Mouse (Mus musculus) megakaryocyte-erythroid progenitor cell, adult 5 weeks (primary cell): ENCODE results near the gene Ms4a4a. TPM values are rescaled to one million over a fixed set of nuclear protein-coding genes. Genes with fewer than 3 reads are reported as not detected.

Experiments used
- polyA plus RNA-seq: library from polyadenylated mRNA; stranded (reverse); fragments of >175 nt; gene quantifications from 2 replicates; pipeline ENCODE4 v1.2.3, GENCODE M21; 2012

The Ms4a4a gene
- polyA plus RNA-seq, result 0.11 TPM in 1 of 2 replicates, not detected in the other

DNA sequence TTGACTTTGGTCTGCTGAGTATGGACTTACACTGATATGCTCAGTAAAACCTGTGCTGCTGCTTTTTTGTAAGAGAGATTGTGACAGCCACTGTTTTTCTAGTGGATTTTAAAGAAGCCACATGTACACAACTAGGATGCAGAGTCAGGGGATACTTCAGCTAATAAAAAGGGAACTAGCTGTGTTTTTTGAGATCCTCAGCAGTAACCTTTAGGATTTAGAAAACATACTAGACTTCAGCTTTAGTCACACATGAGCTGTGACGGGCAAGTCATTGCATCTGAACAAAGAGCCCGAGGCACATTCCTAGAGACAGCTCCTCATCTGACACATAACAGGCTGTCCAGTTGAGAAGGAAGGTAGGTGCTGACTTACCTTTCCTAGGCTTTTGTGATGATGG is at the start of gene Ms4a4a:
Gene Ms4a4a (plus strand): TSS at position 251 of the 400 bp plus-strand sequence.

DNA sequence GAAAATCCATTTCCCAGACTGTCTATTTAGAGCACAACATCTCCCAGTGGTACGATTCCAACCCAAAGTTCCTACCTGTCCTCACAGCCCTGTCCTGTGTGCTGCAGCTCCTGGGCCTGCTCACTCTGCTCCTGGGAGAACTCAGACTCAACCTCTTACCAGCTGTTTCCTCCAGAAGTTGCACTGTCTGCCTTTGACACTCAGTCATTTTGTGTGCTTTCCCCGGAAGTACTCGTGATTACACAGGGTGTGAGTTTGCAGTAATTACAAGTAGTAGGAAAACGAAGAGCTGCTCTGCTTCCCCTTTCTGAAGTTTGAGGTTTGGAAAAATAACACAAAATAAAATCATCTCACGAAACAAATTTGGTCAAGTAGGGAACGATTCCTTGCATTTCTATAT is 39.4 kb upstream of the Ms4a4a start, which contains the start of gene Ms4a7:
Gene Ms4a7 (minus strand): TSS at position 215 of the 400 bp plus-strand sequence.

GRCm38 (mm10) chr19:11404527-11404926 is 29.2 kb downstream of the Ms4a4a start, which contains the start of gene Ms4a4c:
TSS of gene Ms4a4c (plus strand) at chr19:11404770.

Other genes with a start within 250 kb of the Ms4a4a start
- gene 1700017D01Rik, start 244.6 kb upstream of the Ms4a4a start, polyA plus RNA-seq, result not detected in 2 replicates
- not detected in 2 replicates for gene 1700025F22Rik, start 210.2 kb upstream of the Ms4a4a start, polyA plus RNA-seq
- gene Ms4a13, start 178.8 kb upstream of the Ms4a4a start, polyA plus RNA-seq, result not detected in 2 replicates
- not detected in 2 replicates for gene Ms4a12, start 143.1 kb upstream of the Ms4a4a start, polyA plus RNA-seq
- gene Ms4a1, start 109.3 kb upstream of the Ms4a4a start, polyA plus RNA-seq, result 0.12 TPM in 1 of 2 replicates, not detected in the other
- gene Ms4a5, start 91.7 kb upstream of the Ms4a4a start, polyA plus RNA-seq, result not detected in 2 replicates
- 0.03 TPM in 1 of 2 replicates, not detected in the other for gene Ms4a14, start 61.1 kb upstream of the Ms4a4a start, polyA plus RNA-seq
- not detected in 2 replicates for gene Ms4a7, start 39.4 kb upstream of the Ms4a4a start, polyA plus RNA-seq
- gene Ms4a4c, start 29.2 kb downstream of the Ms4a4a start, polyA plus RNA-seq, result 0.26 and 1.0 TPM in 2 replicates
- gene Ms4a4b, start 68.0 kb downstream of the Ms4a4a start, polyA plus RNA-seq, result 3.5 and 4.9 TPM in 2 replicates
- gene Ms4a6c, start 93.8 kb downstream of the Ms4a4a start, polyA plus RNA-seq, result 13.9 and 20.2 TPM in 2 replicates
- not detected in 2 replicates for gene Gm8369, start 110.4 kb downstream of the Ms4a4a start, polyA plus RNA-seq
- 1.8 and 2.7 TPM in 2 replicates for gene Ms4a6b, start 141.0 kb downstream of the Ms4a4a start, polyA plus RNA-seq
- not detected in 2 replicates for gene Ms4a4d, start 161.3 kb downstream of the Ms4a4a start, polyA plus RNA-seq
- gene Ms4a6d, start 229.3 kb downstream of the Ms4a4a start, polyA plus RNA-seq, result 0.04 and 0.34 TPM in 2 replicates
- 0.68 and 0.94 TPM in 2 replicates for gene Ms4a2, start 248.2 kb downstream of the Ms4a4a start, polyA plus RNA-seq